Mouse (Mus musculus) hindbrain, embryonic 10.5 days (tissue): ENCODE measurements around the gene Wdr20. TPM values are rescaled to one million over a fixed set of nuclear protein-coding genes. Genes with fewer than 3 reads are reported as not detected.

ENCODE experiments used
- DNase-seq: peaks from one replicate; pipeline ENCODE4 v3.0.0-alpha.2; 2017; ENCODE audit warnings: low spot score
- H3K27ac ChIP-seq: fragments of 300-500 bp; sonication (generic); 2 replicates; pipeline ENCODE4 v1.5.1; 2016; ENCODE audit warnings: mild to moderate bottlenecking, moderate library complexity
- H3K27me3 ChIP-seq: fragments of 300-500 bp; sonication (generic); 2 replicates; pipeline ENCODE4 v1.6.1; 2016; ENCODE audit warnings: mild to moderate bottlenecking; ENCODE audit not compliant: poor library complexity, insufficient read depth, severe bottlenecking
- H3K36me3 ChIP-seq: fragments of 300-500 bp; sonication (generic); 2 replicates; pipeline ENCODE4 v1.6.1; 2016; ENCODE audit warnings: mild to moderate bottlenecking, moderate library complexity
- H3K4me1 ChIP-seq: fragments of 300-500 bp; sonication (generic); replicated peaks from 2 replicates; pipeline ENCODE4 v1.6.1; 2016; ENCODE audit warnings: mild to moderate bottlenecking
- H3K4me3 ChIP-seq: fragments of 300-500 bp; sonication (generic); 2 replicates; pipeline ENCODE4 v1.5.1; 2016; ENCODE audit warnings: mild to moderate bottlenecking, moderate library complexity
- H3K9me3 ChIP-seq: fragments of 300-500 bp; sonication (generic); 2 replicates; pipeline ENCODE4 v1.6.1; 2016; ENCODE audit warnings: mild to moderate bottlenecking, moderate library complexity
- WGBS: fragments of 180-500 bp; shearing (Covaris S2); methylation state at CpG from one replicate; pipeline ENCODE4 v1.1.7; 2016; 5-methylcytosine and 5-hydroxymethylcytosine counted together
- polyA plus RNA-seq: library from polyadenylated mRNA; unstranded; fragments of >200 nt; fragmentation: Nextera tagmentation; extraction: Ambion mirVana; gene quantifications from 2 replicates; pipeline ENCODE4 v1.2.1, GENCODE M21; 2016

Wdr20 gene
- polyA plus RNA-seq, 1 experiment from 2014 or later, result 24.4 TPM

- Histone ChIP-seq H3K27me3 (no peaks in the 10 kb centered on the region), H3K4me3 (no peak overlapping the region), H3K9me3 (no peaks in the 10 kb centered on the region), H3K4me1 (no peaks in the 10 kb centered on the region), H3K36me3 (no peaks in the 10 kb centered on the region), H3K27ac (no peak overlapping the region)
- 86% methylated on average over 6 of the region's 6 CpGs for WGBS
- DNase-seq, result no peak
Observed at GRCm38 (mm10) chr12:110769660-110770297, 32.0 kb downstream of the Wdr20 start.

DNA sequence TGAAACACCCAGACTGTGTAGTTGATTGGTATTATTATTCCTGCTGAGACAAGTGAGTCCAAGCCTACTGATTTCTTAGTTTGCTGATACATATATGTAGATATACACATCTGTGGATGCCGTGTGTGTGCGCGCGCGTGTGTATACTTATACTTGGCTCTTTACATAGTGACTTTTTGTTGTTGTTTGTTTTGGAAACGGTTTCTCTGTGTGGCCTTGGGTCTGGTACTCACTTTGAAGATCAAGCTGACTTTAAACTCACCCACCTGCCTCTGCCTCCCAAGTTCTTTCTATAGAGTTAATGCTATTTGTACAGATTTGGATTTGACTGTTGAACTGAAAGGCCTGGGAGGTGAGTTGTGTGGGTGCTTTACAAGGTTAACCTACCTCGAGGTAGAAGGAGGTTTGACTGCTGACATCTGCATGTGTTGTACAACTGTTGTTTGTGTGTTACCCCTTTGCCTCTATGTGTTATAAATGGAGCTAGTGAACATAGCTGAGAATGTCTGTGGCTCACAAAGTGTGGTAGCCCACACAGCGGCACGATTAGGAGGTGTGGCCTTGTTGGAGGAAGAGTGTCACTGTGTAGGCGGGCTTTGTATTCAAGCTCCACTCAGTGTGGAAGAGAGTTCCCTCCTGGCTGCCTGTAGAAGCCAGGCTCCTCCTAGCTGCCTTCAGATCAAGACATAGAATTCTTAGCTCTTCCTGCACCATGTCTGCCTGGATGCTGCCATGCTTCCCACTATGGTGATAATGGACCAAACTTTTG is 32.9 kb downstream of the Wdr20 start:
- H3K27me3 ChIP-seq, result no peaks in the 10 kb centered on the region
- no peak overlapping the region for H3K27ac ChIP-seq
- peaks cover 2% of the 10 kb centered on the region; the same call in 1 of the 2 replicates for H3K4me1 ChIP-seq
- WGBS, result 91% methylated on average over 10 of the region's 10 CpGs
- no peaks in the 10 kb centered on the region for H3K9me3 ChIP-seq
- H3K4me3 ChIP-seq, result no peak overlapping the region
- H3K36me3 ChIP-seq, result no peaks in the 10 kb centered on the region
- DNase-seq, result no peak

DNA sequence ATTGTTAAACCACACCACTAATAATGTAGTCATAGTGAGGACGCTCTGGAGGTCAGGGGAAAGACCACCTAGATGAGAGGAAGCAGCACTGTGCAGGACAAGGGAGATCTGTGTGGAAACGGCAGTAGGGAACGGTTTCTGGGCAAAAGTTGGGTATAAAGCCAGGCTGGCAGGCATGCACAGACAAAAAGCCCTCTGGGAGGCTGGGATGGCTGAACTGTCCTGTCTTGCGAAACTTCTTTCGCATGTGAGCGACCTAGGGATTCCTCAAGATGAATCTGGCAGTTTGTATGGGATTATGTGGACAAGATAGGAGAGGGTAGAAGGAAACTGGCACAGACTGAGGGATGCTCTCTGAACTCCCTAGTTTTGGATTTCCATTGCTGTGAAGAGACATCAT is 34.2 kb downstream of the Wdr20 start:
- peaks cover 6% of the 10 kb centered on the region for H3K4me1 ChIP-seq
- DNase-seq, result no peak
- 96% methylated on average over 6 of the region's 6 CpGs for WGBS
- no peaks in the 10 kb centered on the region for H3K27me3 ChIP-seq
- H3K27ac ChIP-seq, result no peak overlapping the region
- no peak overlapping the region for H3K4me3 ChIP-seq
- H3K9me3 ChIP-seq, result no peaks in the 10 kb centered on the region
- no peaks in the 10 kb centered on the region for H3K36me3 ChIP-seq

DNA sequence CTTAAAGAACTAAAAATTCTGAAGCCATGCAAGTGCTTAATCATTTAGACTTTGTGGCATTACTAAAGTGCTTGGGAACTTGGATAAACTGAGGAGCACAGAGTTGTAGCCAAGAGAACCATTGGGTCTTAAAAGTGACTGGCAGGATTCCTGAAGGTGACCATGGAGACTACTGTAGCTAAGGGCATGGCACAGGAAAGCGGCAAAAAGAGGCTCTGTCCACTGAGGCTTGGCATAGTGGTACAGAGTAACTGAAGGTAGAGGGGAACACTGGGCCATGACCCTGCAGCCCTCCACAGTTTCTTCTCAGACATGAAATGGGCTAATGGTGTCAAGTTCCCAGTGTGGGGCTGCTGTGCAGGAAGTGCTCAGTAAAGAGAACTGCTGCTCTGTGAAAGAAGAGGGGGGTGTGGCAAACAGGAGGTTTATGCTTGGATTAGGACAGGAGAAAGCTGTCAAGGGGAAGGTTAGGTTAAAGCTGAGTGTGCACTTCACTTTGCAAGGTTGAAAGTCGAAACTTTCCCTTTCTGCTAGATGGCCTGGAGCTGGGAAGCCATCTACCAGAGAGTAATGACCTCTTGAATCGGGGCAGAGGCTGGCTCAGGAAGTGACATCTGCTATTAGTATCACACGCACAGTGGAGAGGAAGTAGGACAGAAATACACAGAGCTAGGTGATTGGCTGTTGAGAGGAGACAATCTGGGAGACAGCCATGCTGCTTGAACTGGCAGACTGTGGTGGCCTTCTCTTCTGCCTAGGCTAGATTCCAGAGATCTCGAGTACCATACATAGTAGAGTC is 38.1 kb downstream of the Wdr20 start:
- Histone ChIP-seq H3K4me3 (no peak overlapping the region), H3K27me3 (no peaks in the 10 kb centered on the region), H3K9me3 (no peaks in the 10 kb centered on the region), H3K27ac (no peak overlapping the region), H3K4me1 (peaks cover 6% of the 10 kb centered on the region), H3K36me3 (peaks cover 20% of the 10 kb centered on the region)
- 79% methylated on average over 5 of the region's 5 CpGs for WGBS
- no peak for DNase-seq

DNA sequence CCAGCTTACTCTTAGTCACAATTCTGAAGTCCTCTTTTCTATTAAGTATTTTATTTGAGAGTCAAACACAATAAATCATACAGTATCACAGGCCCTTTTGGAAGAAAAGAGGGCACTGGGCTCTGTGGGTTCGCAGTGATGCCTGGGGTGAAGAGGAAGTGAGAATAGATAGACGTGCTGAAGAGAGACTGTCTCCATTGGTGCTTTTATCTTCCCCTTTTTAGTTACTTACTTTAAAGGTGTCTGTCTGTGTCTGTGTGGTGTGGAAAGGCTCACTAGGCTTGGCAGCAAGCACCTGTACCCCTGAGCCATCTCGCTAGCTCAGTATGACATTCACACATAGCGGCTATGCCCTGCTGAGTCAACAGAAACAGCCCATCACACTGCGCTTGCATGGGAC is 40.1 kb downstream of the Wdr20 start:
- DNase-seq, result no peak
- H3K4me3 ChIP-seq, result no peak overlapping the region
- no peaks in the 10 kb centered on the region for H3K9me3 ChIP-seq
- H3K36me3 ChIP-seq, result peaks cover 34% of the 10 kb centered on the region
- no peak overlapping the region for H3K27ac ChIP-seq
- no peaks in the 10 kb centered on the region for H3K27me3 ChIP-seq
- 94% methylated on average over 5 of the region's 5 CpGs for WGBS
- H3K4me1 ChIP-seq, result peaks cover 6% of the 10 kb centered on the region

DNA sequence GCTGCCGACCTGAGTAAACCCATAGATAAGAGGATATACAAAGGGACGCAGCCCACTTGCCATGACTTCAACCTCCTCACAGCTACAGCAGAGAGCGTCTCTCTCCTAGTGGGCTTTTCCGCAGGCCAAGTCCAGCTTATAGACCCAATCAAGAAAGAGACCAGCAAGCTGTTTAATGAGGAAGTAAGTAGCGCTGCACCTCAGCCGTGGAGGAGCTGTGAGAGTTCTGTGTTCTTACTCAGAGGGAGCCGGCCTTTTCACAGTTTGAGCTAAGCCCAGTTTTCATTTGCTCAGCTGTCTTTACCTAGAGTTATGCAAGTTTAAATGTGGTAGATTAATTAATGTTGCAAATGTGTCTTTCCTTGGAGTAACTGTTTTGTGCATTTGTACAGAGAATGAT is 41.6 kb downstream of the Wdr20 start:
- H3K4me1 ChIP-seq, result peaks cover 6% of the 10 kb centered on the region
- H3K9me3 ChIP-seq, result no peaks in the 10 kb centered on the region
- no peak for DNase-seq
- H3K36me3 ChIP-seq, result peaks cover 42% of the 10 kb centered on the region
- H3K4me3 ChIP-seq, result no peak overlapping the region
- H3K27me3 ChIP-seq, result no peaks in the 10 kb centered on the region
- no peak overlapping the region for H3K27ac ChIP-seq
- 90% methylated on average over 7 of the region's 7 CpGs for WGBS

DNA sequence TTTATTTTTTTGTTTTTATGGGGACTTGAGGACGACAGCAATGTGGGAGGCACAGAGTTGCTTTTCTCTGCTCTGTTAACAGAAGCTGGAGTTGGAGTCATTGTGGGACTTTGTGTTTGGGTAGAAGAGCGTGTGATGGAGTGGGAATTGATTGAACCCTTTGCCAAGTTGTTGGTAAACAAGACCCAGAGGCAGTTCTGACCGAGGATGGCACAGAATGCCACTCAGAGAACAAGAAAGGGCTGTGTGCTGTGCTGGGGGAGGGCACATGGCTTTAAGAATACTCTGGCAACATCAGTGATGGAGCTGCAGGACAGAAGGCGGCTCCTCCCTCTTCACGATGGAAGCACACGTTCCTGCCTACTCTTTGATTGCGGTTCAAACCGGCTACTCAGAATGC is 43.4 kb downstream of the Wdr20 start:
- H3K27ac ChIP-seq, result no peak overlapping the region
- peaks cover 54% of the 10 kb centered on the region for H3K36me3 ChIP-seq
- H3K27me3 ChIP-seq, result no peaks in the 10 kb centered on the region
- no peak overlapping the region for H3K4me3 ChIP-seq
- no peak for DNase-seq
- no peaks in the 10 kb centered on the region for H3K4me1 ChIP-seq
- WGBS, result 87% methylated on average over 8 of the region's 8 CpGs
- no peaks in the 10 kb centered on the region for H3K9me3 ChIP-seq

GRCm38 (mm10) chr12:110782278-110782677 is 44.5 kb downstream of the Wdr20 start:
- Histone ChIP-seq H3K27me3 (no peaks in the 10 kb centered on the region), H3K4me3 (no peak overlapping the region), H3K36me3 (peaks cover 58% of the 10 kb centered on the region), H3K9me3 (no peaks in the 10 kb centered on the region), H3K27ac (no peak overlapping the region), H3K4me1 (no peaks in the 10 kb centered on the region)
- no peak for DNase-seq
- WGBS, result 94% methylated on average over 1 of the region's 1 CpGs

DNA sequence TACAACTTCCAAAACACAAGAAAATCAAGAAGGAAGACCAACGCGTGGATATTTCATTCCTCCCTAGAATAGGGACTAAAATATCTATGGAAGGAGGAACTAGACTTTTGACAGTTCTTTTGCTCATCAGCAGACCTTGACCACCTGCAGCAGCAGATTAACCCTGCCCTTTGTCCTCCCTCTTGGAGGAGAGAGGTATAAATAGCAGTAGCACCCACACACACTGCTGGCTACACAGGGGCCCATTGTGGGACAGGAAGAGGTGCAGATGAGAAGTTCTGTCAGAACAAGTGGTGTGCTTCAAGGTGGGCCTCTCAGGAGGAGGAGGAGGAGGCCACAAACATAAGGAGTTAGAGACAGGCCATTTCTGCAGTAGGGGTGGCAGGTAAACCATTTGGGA is 46.5 kb downstream of the Wdr20 start:
- WGBS, result 92% methylated on average over 2 of the region's 2 CpGs
- H3K4me3 ChIP-seq, result no peak overlapping the region
- peaks cover 57% of the 10 kb centered on the region for H3K36me3 ChIP-seq

DNA sequence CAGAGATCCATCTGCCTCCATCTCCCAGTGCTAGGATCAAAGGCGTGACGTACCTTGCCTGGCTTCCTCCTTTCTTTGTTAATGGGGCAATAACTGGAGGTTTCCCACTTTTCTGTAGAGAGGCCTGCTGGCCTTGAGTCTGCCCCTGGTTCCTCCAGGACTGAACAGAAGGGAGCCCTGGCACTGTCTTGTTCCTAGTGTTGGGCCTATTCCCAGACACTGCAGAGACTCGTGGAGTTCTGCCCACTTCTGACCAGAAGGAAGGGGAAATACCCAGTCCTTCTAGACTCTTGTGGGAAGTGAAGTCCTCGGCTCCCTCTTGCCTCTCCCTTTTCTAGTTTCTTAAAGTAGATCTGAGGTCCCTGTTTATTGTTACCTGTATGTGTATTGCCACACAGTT is 48.5 kb downstream of the Wdr20 start:
- Histone ChIP-seq H3K27me3 (no peaks in the 10 kb centered on the region), H3K27ac (no peak overlapping the region), H3K4me1 (no peaks in the 10 kb centered on the region), H3K9me3 (no peaks in the 10 kb centered on the region), H3K36me3 (peaks cover 42% of the 10 kb centered on the region), H3K4me3 (no peak overlapping the region)
- DNase-seq, result no peak
- WGBS, result 91% methylated on average over 4 of the region's 4 CpGs

More for the DNA sequence above, 46.5 kb downstream of the Wdr20 start:
- H3K9me3 ChIP-seq, result no peaks in the 10 kb centered on the region
- no peaks in the 10 kb centered on the region for H3K4me1 ChIP-seq
- no peak overlapping the region for H3K27ac ChIP-seq
- no peak for DNase-seq
- H3K27me3 ChIP-seq, result no peaks in the 10 kb centered on the region

DNA sequence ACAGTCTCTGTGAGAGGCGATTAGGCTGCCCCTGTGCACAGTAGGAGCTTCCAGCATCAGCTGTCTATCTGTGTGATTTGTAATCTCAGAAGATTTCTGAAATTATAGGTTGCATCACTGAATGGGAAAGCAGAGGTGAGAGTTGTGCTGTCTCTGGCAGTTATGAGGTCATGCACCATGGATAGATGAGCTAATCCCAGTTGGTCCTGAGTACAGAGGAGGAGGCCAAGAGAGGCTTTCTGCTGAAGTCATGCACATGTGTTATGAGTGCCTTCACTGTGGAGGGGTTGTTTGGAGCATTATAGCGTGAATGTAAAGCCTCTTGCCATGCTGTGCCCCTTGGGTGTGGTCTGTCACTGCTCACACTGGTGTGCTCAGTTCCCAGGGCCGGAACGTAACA is 52.8 kb downstream of the Wdr20 start:
- 91% methylated on average over 4 of the region's 4 CpGs for WGBS
- Histone ChIP-seq H3K4me3 (no peak overlapping the region), H3K9me3 (no peaks in the 10 kb centered on the region), H3K27ac (no peak overlapping the region), H3K4me1 (no peaks in the 10 kb centered on the region), H3K27me3 (no peaks in the 10 kb centered on the region), H3K36me3 (peaks cover 36% of the 10 kb centered on the region)
- no peak for DNase-seq

GRCm38 (mm10) chr12:110791026-110791425 is 53.3 kb downstream of the Wdr20 start:
- WGBS, result 96% methylated on average over 8 of the region's 8 CpGs
- Histone ChIP-seq H3K4me3 (no peak overlapping the region), H3K27ac (no peak overlapping the region), H3K4me1 (no peaks in the 10 kb centered on the region), H3K9me3 (no peaks in the 10 kb centered on the region), H3K27me3 (no peaks in the 10 kb centered on the region), H3K36me3 (peaks cover 36% of the 10 kb centered on the region)
- no peak for DNase-seq

GRCm38 (mm10) chr12:110795035-110795434 is 57.3 kb downstream of the Wdr20 start:
- H3K36me3 ChIP-seq, result peaks cover 44% of the 10 kb centered on the region

More at GRCm38 (mm10) chr12:110795035-110795434, 57.3 kb downstream of the Wdr20 start:
- DNase-seq, result no peak
- H3K27ac ChIP-seq, result no peak overlapping the region
- no peak overlapping the region for H3K4me3 ChIP-seq
- no peaks in the 10 kb centered on the region for H3K27me3 ChIP-seq
- 94% methylated on average over 6 of the region's 6 CpGs for WGBS
- H3K4me1 ChIP-seq, result no peaks in the 10 kb centered on the region
- no peaks in the 10 kb centered on the region for H3K9me3 ChIP-seq
